Mouse (Mus musculus): ENCODE results near the gene Idua.

DNA sequence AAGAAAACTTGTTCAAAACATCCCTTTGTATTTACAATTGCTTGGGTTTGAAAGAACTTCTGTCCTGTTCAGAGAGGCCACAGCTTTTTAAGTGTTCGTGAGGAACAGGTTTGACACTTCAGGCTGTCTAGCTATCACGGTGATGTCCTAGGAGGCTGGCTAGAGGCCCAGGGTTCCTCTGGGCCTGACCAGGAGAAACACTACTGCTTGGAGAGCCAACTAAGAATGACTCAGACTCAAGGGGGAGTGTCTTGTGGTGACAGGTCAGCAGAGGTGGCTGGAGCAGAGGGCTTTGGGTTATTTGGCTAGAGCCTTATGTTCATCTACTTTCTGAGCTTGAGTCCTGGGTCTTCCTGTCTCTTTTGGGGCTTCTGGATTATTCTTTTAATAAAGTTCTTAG, 63.9 kb downstream of the Idua start:
- no peak for TF ChIP-seq POLR2A (IDR thresholded peaks at IDR 0.05; ENCODE audit: low read depth, low read length)
- no peak for TF ChIP-seq CTCF (IDR thresholded peaks at IDR 0.05; ENCODE audit: extremely low read depth, insufficient read depth, insufficient read length, insufficient replicate concordance)
